Mouse (Mus musculus): ENCODE results near the gene Olfr1438-ps1. TPM values are rescaled to one million over a fixed set of nuclear protein-coding genes. Genes with fewer than 3 reads are reported as not detected.
"Not testable (repeated sequence)": the region's sequence is repeated elsewhere in the genome, so short reads cannot be mapped to it uniquely, and the experiment has no call there.

Olfr1438-ps1 gene
- polyA plus RNA-seq (2014; fragmentation: Nextera tagmentation; extraction: Ambion mirVana), result not detected in 2 replicates

DNA sequence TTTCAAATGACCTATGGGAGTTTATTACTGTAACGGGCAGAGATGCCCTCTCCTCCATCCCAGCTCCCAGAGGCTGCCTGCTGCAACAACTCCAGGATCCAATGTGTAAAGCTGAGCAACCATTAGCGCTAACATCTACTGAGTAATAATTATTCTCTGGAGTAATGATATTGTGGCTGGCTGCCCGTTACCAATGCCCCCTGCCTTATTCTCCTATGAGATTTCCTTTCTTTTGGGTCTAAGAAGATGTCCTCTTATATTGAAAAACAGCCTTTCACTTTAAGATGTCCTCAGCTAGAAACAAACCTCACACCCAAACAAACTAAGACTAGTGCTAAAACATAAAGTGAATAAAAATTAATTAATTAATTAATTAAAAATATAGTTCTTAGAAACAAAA, at the start of gene Olfr1438-ps1:
Olfr1438-ps1 (minus strand) TSS at position 101 of the 400 bp plus-strand sequence.
- no peaks in the 10 kb centered on the region for H3K36me3 ChIP-seq (ENCODE audit: control insufficient read depth, insufficient read depth, low read length)
- DNase-seq (no peak), ATAC-seq (ENCODE audit: low FRiP score, low TSS enrichment) (no peak)
- no peaks in the 10 kb centered on the region for H3K4me1 ChIP-seq (ENCODE audit: control insufficient read depth, insufficient read depth, low read length)
- no peak within 1 kb of the TSS for H3K4me3 ChIP-seq (replicated peaks; ENCODE audit: low read depth, low read length)
- H3K27ac ChIP-seq (replicated peaks; ENCODE audit: low read depth, low read length), result no peak within 1 kb of the TSS
- H3K27me3 ChIP-seq (ENCODE audit: control insufficient read depth, insufficient read depth, low read length), result no peaks in the 10 kb centered on the region
- no peak within 1 kb of the TSS for H3K4me2 ChIP-seq (ENCODE audit: low read length)
- H3K9me3 ChIP-seq (ENCODE audit: control insufficient read depth, low read length), result no peaks in the 10 kb centered on the region
- 85% methylated on average over 3 of the region's 3 CpGs for WGBS
- no peak within 1 kb of the TSS for H3K9ac ChIP-seq (replicated peaks; ENCODE audit: low read length)

DNA sequence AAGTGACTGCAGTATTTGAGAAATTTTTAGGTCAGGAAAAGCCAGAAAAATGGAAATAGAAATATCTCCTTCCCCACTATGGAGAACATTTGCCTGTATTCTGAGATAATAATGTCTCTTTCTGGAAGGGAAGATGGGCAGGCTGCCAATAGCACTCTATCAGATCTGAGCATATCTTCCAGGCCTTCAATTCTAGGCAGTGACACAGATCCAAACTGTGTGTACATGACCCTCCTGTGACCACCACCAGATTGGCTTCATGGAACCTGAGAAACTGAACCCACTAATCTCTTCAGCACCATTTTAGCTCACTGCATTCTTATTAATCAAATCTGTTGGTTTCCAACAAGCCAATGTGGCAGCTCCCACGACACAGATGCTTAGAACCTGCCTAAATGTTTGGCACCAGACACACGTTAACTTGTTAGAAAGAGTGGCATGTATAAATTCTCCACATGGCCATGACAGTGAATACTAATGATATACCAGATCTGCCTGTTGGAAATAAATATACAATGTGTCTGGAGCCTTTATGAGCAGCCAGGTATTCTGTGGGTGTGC, 38.8 kb upstream of the Olfr1438-ps1 start:
- H3K4me2 ChIP-seq (ENCODE audit: low read length), result no peak overlapping the region
- H3K36me3 ChIP-seq (ENCODE audit: control insufficient read depth, insufficient read depth, low read length), result no peaks in the 10 kb centered on the region
- H3K4me1 ChIP-seq (ENCODE audit: control insufficient read depth, insufficient read depth, low read length), result no peaks in the 10 kb centered on the region
- no peak for ATAC-seq (ENCODE audit: low FRiP score, low TSS enrichment)
- no peak overlapping the region for H3K4me3 ChIP-seq (replicated peaks; ENCODE audit: low read depth, low read length)
- H3K27ac ChIP-seq (replicated peaks; ENCODE audit: low read depth, low read length), result no peak overlapping the region
- H3K9me3 ChIP-seq (ENCODE audit: control insufficient read depth, low read length), result no peaks in the 10 kb centered on the region
- WGBS, result 75% methylated on average over 2 of the region's 2 CpGs
- H3K27me3 ChIP-seq (ENCODE audit: control insufficient read depth, insufficient read depth, low read length), result no peaks in the 10 kb centered on the region
- H3K9ac ChIP-seq (replicated peaks; ENCODE audit: low read length), result no peak overlapping the region
- DNase-seq, result no peak

DNA sequence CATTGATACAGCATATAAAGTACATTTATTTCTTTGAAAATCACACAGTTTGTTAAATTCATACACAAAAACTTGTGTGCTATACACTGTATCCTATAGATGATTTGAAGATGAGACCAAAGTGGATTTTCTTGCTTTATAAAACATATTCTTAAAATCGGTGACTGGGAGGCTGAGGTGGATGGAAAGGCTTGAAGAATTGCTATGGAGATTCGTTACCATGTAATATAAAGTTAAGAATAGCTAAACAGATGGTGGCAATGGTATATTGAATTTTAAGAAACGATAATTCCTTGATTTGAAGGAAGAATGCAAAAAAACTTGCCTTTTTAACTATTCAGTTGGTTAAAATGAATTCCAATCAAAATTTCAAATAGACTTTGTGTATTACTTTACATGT, 37.3 kb upstream of the Olfr1438-ps1 start:
- DNase-seq, result no peak
- Histone ChIP-seq H3K36me3 (ENCODE audit: control insufficient read depth, insufficient read depth, low read length) (no peaks in the 10 kb centered on the region), H3K4me1 (ENCODE audit: control insufficient read depth, insufficient read depth, low read length) (no peaks in the 10 kb centered on the region), H3K27me3 (ENCODE audit: control insufficient read depth, insufficient read depth, low read length) (no peaks in the 10 kb centered on the region), H3K9me3 (ENCODE audit: control insufficient read depth, low read length) (no peaks in the 10 kb centered on the region), H3K9ac (replicated peaks; ENCODE audit: low read length) (no peak overlapping the region), H3K27ac (replicated peaks; ENCODE audit: low read depth, low read length) (no peak overlapping the region), H3K4me2 (ENCODE audit: low read length) (no peak overlapping the region), H3K4me3 (replicated peaks; ENCODE audit: low read depth, low read length) (no peak overlapping the region)
- WGBS, result 83% methylated on average over 3 of the region's 3 CpGs
- ATAC-seq (ENCODE audit: low FRiP score, low TSS enrichment), result no peak

DNA sequence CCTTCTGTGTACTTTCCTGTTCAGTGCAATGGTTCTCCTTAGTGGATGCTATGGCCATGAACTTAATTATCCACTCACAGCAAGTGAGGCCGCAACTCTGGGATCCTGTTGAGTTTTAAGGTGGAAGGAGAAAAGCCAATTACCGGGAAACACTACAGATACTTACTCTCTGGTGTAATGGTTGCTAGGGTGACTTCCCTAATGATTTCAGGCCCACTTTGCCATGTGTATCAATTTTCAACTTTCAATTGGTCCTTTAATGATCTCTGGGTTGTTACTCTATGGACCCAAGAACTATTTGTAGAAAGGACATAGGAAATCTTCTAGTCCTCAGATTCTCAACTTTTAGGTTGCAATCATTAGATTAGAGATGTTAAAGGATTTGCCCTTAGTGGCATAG, 10.7 kb downstream of the Olfr1438-ps1 start, which contains the start of gene Olfr1437:
Olfr1437 (minus strand) TSS at position 101 of the 400 bp plus-strand sequence.
- Histone ChIP-seq H3K27ac (replicated peaks; ENCODE audit: low read depth, low read length) (no peak within 1 kb of the TSS), H3K9ac (replicated peaks; ENCODE audit: low read length) (no peak within 1 kb of the TSS)
- 89% methylated on average over 2 of the region's 2 CpGs for WGBS

DNA sequence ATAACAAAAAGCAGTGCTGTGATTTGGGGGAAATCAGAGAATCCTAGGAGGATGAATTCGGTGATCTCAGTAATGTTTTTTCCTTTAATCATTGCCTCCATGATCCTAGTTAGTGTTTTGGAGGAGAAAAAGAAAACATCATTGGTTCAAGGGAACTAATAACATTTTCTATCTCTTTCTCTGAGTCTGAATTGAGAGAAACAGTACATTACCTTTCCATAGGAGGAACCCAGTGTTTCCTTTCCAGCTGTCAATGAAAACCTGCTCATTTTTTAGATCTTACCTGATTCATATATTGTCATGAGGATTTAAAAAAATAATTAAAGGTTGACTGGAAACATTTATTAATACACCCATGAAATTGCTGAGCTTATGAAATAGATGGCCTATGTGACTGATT, 36.7 kb downstream of the Olfr1438-ps1 start, which contains the start of gene Olfr1436:
Olfr1436 (minus strand) TSS at position 101 of the 400 bp plus-strand sequence.
- WGBS, result 86% methylated on average over 1 of the region's 1 CpGs
- not testable (repeated sequence) for ATAC-seq (ENCODE audit: low FRiP score, low TSS enrichment); DNase-seq; H3K9me3 ChIP-seq (ENCODE audit: control insufficient read depth, low read length); H3K27ac ChIP-seq (replicated peaks; ENCODE audit: low read depth, low read length); H3K4me1 ChIP-seq (ENCODE audit: control insufficient read depth, insufficient read depth, low read length); H3K36me3 ChIP-seq (ENCODE audit: control insufficient read depth, insufficient read depth, low read length); H3K4me3 ChIP-seq (replicated peaks; ENCODE audit: low read depth, low read length); H3K9ac ChIP-seq (replicated peaks; ENCODE audit: low read length); H3K27me3 ChIP-seq (ENCODE audit: control insufficient read depth, insufficient read depth, low read length); H3K4me2 ChIP-seq (ENCODE audit: low read length)

More for the DNA sequence above, 10.7 kb downstream of the Olfr1438-ps1 start, which contains the start of gene Olfr1437:
- H3K36me3 ChIP-seq (ENCODE audit: control insufficient read depth, insufficient read depth, low read length), result no peaks in the 10 kb centered on the region
- H3K4me1 ChIP-seq (ENCODE audit: control insufficient read depth, insufficient read depth, low read length), result no peaks in the 10 kb centered on the region
- H3K27me3 ChIP-seq (ENCODE audit: control insufficient read depth, insufficient read depth, low read length), result no peaks in the 10 kb centered on the region
- no peak for DNase-seq
- no peak for ATAC-seq (ENCODE audit: low FRiP score, low TSS enrichment)
- H3K9me3 ChIP-seq (ENCODE audit: control insufficient read depth, low read length), result no peaks in the 10 kb centered on the region
- H3K4me3 ChIP-seq (replicated peaks; ENCODE audit: low read depth, low read length), result no peak within 1 kb of the TSS
- H3K4me2 ChIP-seq (ENCODE audit: low read length), result no peak within 1 kb of the TSS

DNA sequence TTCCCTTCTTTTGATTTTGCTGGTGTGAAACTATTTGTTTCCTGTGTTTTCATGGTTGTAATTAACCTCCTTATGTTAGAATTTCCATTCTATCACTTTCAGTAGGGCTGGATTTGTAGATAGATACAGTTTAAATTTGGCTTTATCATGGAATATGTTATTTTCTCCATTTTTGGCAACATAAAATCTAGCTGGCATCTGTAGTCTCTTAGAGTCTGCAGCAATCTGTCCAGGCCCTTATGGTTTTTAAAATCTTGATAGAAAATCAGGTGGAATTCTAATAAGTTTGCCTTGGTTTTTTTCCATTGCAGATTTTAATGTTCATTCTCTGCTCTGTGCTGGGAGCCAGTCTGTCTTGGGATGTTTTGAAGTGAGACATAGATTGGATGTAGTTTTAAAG, 42.7 kb downstream of the Olfr1438-ps1 start:
- Histone ChIP-seq H3K9ac (replicated peaks; ENCODE audit: low read length) (no peak overlapping the region), H3K4me2 (ENCODE audit: low read length) (no peak overlapping the region), H3K4me1 (ENCODE audit: control insufficient read depth, insufficient read depth, low read length) (no peaks in the 10 kb centered on the region), H3K4me3 (replicated peaks; ENCODE audit: low read depth, low read length) (no peak overlapping the region), H3K9me3 (ENCODE audit: control insufficient read depth, low read length) (no peaks in the 10 kb centered on the region), H3K36me3 (ENCODE audit: control insufficient read depth, insufficient read depth, low read length) (no peaks in the 10 kb centered on the region), H3K27ac (replicated peaks; ENCODE audit: low read depth, low read length) (no peak overlapping the region), H3K27me3 (ENCODE audit: control insufficient read depth, insufficient read depth, low read length) (no peaks in the 10 kb centered on the region)
- no peak for DNase-seq
- no peak for ATAC-seq (ENCODE audit: low FRiP score, low TSS enrichment)

DNA sequence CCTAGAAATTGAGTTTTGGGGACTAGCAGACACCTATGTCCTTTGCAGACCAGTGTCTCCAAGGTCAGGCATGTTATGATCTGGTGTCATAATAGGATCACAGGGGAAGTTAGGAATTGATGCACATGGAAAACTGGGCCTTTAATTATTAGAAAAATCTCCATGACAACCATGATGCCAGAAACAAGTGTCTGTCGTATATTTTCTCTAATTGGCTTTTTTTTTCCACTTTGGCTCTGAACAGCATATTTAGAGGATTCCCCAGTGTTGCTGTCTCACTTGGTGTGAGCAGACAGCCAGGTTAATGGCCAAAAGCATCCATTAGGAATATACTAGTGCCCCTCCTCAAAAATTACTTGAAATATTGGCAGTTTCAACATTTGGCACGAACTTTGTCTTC, 56.2 kb downstream of the Olfr1438-ps1 start, which contains the start of gene Olfr1434:
Olfr1434 (plus strand) TSS at position 301 of the 400 bp plus-strand sequence.
- ATAC-seq (ENCODE audit: low FRiP score, low TSS enrichment) (no peak), DNase-seq (no peak)
- no peaks in the 10 kb centered on the region for H3K9me3 ChIP-seq (ENCODE audit: control insufficient read depth, low read length)
- H3K36me3 ChIP-seq (ENCODE audit: control insufficient read depth, insufficient read depth, low read length), result no peaks in the 10 kb centered on the region
- H3K4me2 ChIP-seq (ENCODE audit: low read length), result no peak within 1 kb of the TSS
- WGBS, result 74% methylated on average over 2 of the region's 2 CpGs
- H3K4me1 ChIP-seq (ENCODE audit: control insufficient read depth, insufficient read depth, low read length), result no peaks in the 10 kb centered on the region
- no peak within 1 kb of the TSS for H3K4me3 ChIP-seq (replicated peaks; ENCODE audit: low read depth, low read length)
- no peaks in the 10 kb centered on the region for H3K27me3 ChIP-seq (ENCODE audit: control insufficient read depth, insufficient read depth, low read length)
- H3K9ac ChIP-seq (replicated peaks; ENCODE audit: low read length), result no peak within 1 kb of the TSS
- H3K27ac ChIP-seq (replicated peaks; ENCODE audit: low read depth, low read length), result no peak within 1 kb of the TSS

Other genes with a start within 250 kb of the Olfr1438-ps1 start
- gene Olfr1426, start 243.9 kb downstream of the Olfr1438-ps1 start, polyA plus RNA-seq (2014; fragmentation: Nextera tagmentation; extraction: Ambion mirVana), result not detected in 2 replicates
- not detected in 2 replicates for gene Olfr1427, start 232.6 kb downstream of the Olfr1438-ps1 start, polyA plus RNA-seq (2014; fragmentation: Nextera tagmentation; extraction: Ambion mirVana)
- gene Olfr1428, start 220.0 kb downstream of the Olfr1438-ps1 start, polyA plus RNA-seq (2014; fragmentation: Nextera tagmentation; extraction: Ambion mirVana), result not detected in 2 replicates
- not detected in 2 replicates for gene Olfr76, start 212.7 kb downstream of the Olfr1438-ps1 start, polyA plus RNA-seq (2014; fragmentation: Nextera tagmentation; extraction: Ambion mirVana)
- not detected in 2 replicates for gene Olfr1555-ps1, start 165.8 kb downstream of the Olfr1438-ps1 start, polyA plus RNA-seq (2014; fragmentation: Nextera tagmentation; extraction: Ambion mirVana)
- not detected in 2 replicates for gene Olfr1431, start 135.3 kb downstream of the Olfr1438-ps1 start, polyA plus RNA-seq (2014; fragmentation: Nextera tagmentation; extraction: Ambion mirVana)
- gene Olfr1432, start 103.3 kb downstream of the Olfr1438-ps1 start, polyA plus RNA-seq (2014; fragmentation: Nextera tagmentation; extraction: Ambion mirVana), result not detected in 2 replicates
- gene Olfr262, start 94.3 kb downstream of the Olfr1438-ps1 start, polyA plus RNA-seq (2014; fragmentation: Nextera tagmentation; extraction: Ambion mirVana), result not detected in 2 replicates
- gene Olfr235, start 74.9 kb downstream of the Olfr1438-ps1 start, polyA plus RNA-seq (2014; fragmentation: Nextera tagmentation; extraction: Ambion mirVana), result not detected in 2 replicates
- gene Olfr1434, start 56.1 kb downstream of the Olfr1438-ps1 start, polyA plus RNA-seq (2014; fragmentation: Nextera tagmentation; extraction: Ambion mirVana), result not detected in 2 replicates
- not detected in 2 replicates for gene Olfr1436, start 36.8 kb downstream of the Olfr1438-ps1 start, polyA plus RNA-seq (2014; fragmentation: Nextera tagmentation; extraction: Ambion mirVana)
- not detected in 2 replicates for gene Olfr1437, start 10.8 kb downstream of the Olfr1438-ps1 start, polyA plus RNA-seq (2014; fragmentation: Nextera tagmentation; extraction: Ambion mirVana)
- not detected in 2 replicates for gene Olfr1440, start 51.4 kb upstream of the Olfr1438-ps1 start, polyA plus RNA-seq (2014; fragmentation: Nextera tagmentation; extraction: Ambion mirVana)
- not detected in 2 replicates for gene Olfr1441, start 81.5 kb upstream of the Olfr1438-ps1 start, polyA plus RNA-seq (2014; fragmentation: Nextera tagmentation; extraction: Ambion mirVana)
- gene Pfpl, start 92.0 kb upstream of the Olfr1438-ps1 start, polyA plus RNA-seq (2014; fragmentation: Nextera tagmentation; extraction: Ambion mirVana), result not detected in 2 replicates
- 1.00 and 1.1 TPM in 2 replicates for gene Mpeg1, start 124.9 kb upstream of the Olfr1438-ps1 start, polyA plus RNA-seq (2014; fragmentation: Nextera tagmentation; extraction: Ambion mirVana)
- 35.7 and 46.0 TPM in 2 replicates for gene Dtx4, start 165.5 kb upstream of the Olfr1438-ps1 start, polyA plus RNA-seq (2014; fragmentation: Nextera tagmentation; extraction: Ambion mirVana)
- 4.5 and 8.3 TPM in 2 replicates for gene Fam111a, start 209.8 kb upstream of the Olfr1438-ps1 start, polyA plus RNA-seq (2014; fragmentation: Nextera tagmentation; extraction: Ambion mirVana)